Mouse (Mus musculus): ENCODE measurements around the gene Gm26602. TPM values are rescaled to one million over a fixed set of nuclear protein-coding genes. Genes with fewer than 3 reads are reported as not detected.
A peak's percentile ranks its signal among the peaks of the same experiment; 100 is the strongest.

The Gm26602 gene
- polyA plus RNA-seq, 1 experiment from 2014 or later, result 0.96 TPM

DNA sequence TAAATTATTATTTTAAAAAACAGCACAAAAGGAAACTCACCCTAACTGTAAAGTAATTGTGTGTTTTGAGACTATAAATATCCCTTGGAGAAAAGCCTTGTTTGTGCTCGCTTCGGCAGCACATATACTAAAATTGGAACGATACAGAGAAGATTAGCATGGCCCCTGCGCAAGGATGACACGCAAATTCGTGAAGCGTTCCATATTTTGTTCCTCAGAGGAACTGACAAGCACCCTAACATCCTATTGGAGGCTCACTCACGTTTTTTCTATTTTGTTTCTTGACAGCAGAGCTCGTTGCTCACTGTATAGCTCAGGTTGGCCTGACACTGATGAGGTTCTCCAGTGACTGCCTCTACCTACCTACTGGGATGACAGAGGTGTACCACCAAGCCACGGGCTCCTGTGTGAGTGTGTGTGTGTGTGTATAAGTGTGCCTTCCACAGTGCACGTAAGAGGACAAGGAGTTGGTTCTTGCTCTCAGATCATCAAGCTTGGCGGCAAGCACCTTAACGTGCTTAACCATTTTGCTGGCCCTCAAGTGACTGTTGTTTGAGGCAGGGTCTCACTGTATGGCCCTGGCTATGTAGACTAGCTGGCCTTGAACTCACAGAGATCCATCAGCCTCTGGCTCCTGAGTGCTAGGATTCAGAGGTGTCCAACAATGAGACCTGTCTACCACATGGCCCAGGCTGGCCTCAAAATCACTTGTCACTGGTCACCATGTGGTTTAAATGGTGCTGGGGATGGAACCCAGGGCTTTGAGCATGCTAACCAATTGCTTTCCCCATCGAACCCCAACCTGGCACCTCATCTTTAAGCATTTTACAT is 1.3 kb upstream of the Gm26602 start:
- Histone ChIP-seq H3K4me3 (replicated peaks) (peak overlapping the region; percentile 76), H3K9me3 (replicated peaks) (no peaks in the 10 kb centered on the region), H3K27me3 (no peaks in the 10 kb centered on the region), H3K36me3 (peaks cover 58% of the 10 kb centered on the region), H3K27ac (peak overlapping the region; percentile 97), H3K9ac (peak overlapping the region; percentile 84; the same call in 1 of the 2 replicates), H3K4me1 (peaks cover 27% of the 10 kb centered on the region), H3K4me2 (peak overlapping the region; percentile 59)
- 26% methylated on average over 14 of the region's 14 CpGs for WGBS
- ATAC-seq (replicated peaks; ENCODE audit: low FRiP score), result 0 out of 2 replicates have a peak, but pooled peaks have one; percentile 34

GRCm38 (mm10) chr10:79912412-79912811 is 1.8 kb downstream of the Gm26602 start:
- Histone ChIP-seq H3K4me1 (peaks cover 44% of the 10 kb centered on the region), H3K27ac (no peak overlapping the region), H3K4me3 (replicated peaks) (no peak overlapping the region), H3K27me3 (peaks cover 3% of the 10 kb centered on the region), H3K9me3 (replicated peaks) (no peaks in the 10 kb centered on the region), H3K36me3 (peaks cover 27% of the 10 kb centered on the region), H3K4me2 (no peak overlapping the region), H3K9ac (no peak overlapping the region)
- 68% methylated on average over 20 of the region's 20 CpGs for WGBS
- no peak for ATAC-seq (replicated peaks; ENCODE audit: low FRiP score)

DNA sequence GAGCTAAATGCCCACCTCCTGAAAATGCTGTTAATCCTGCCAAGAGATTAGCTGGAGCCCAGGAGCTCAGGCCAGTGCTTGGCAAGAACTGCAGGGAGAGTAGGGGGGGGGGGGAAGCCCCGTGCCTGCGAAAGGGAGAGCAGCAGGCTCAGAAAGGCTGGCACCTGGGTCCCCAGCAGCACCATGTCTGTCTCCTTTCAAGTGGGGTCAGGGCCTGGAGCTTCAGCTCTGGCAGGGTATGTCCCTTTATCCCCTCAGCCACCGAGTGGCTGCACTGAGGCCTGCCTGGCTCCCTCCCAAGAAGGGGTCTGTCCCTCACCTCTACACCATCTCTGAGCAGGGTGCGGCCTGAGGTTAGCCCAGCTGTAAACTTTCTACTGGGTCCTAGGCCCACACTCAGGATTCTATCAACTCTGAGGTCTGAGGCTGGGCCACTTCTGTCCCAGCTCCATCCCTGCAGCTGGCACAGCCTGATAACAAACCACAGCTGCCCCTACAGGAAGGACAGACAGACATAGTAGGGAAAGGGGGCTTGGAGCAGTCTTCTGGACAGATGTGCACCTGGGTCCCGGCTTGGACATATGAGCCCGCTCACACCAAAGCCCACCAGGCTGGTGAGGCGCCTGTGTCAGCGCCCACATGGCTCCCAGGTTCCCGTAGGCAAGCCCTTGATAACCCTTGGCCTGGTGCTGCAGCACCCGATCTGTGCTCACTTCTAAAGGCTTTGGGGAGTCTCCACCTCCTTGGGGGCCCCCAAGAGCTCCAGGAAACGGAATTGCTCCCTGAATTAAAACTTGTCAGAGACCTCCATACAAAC is 3.7 kb downstream of the Gm26602 start:
- H3K4me2 ChIP-seq, result peak overlapping the region; percentile 8; the same call in 1 of the 2 replicates

GRCm38 (mm10) chr10:79914948-79915596 is 4.4 kb downstream of the Gm26602 start:
- Histone ChIP-seq H3K4me3 (replicated peaks) (0 out of 2 replicates have a peak overlapping the region, but pooled peaks have one; percentile 83), H3K36me3 (peaks cover 27% of the 10 kb centered on the region), H3K4me1 (peaks cover 54% of the 10 kb centered on the region), H3K9ac (no peak overlapping the region), H3K4me2 (peak overlapping the region; percentile 78; the same call in 1 of the 2 replicates), H3K27me3 (peaks cover 30% of the 10 kb centered on the region), H3K9me3 (replicated peaks) (no peaks in the 10 kb centered on the region), H3K27ac (no peak overlapping the region)
- ATAC-seq (replicated peaks; ENCODE audit: low FRiP score), result no peak
- WGBS, result 66% methylated on average over 7 of the region's 7 CpGs

More for the DNA sequence above, 3.7 kb downstream of the Gm26602 start:
- no peak overlapping the region for H3K27ac ChIP-seq
- peaks cover 54% of the 10 kb centered on the region for H3K4me1 ChIP-seq
- no peak overlapping the region for H3K4me3 ChIP-seq (replicated peaks)
- no peaks in the 10 kb centered on the region for H3K9me3 ChIP-seq (replicated peaks)
- no peak overlapping the region for H3K9ac ChIP-seq
- WGBS, result 73% methylated on average over 11 of the region's 11 CpGs
- no peak for ATAC-seq (replicated peaks; ENCODE audit: low FRiP score)
- H3K36me3 ChIP-seq, result peaks cover 27% of the 10 kb centered on the region
- peaks cover 22% of the 10 kb centered on the region for H3K27me3 ChIP-seq

GRCm38 (mm10) chr10:79916081-79916480 is 5.4 kb downstream of the Gm26602 start:
- WGBS, result 6% methylated on average over 8 of the region's 8 CpGs
- H3K9ac ChIP-seq, result peak overlapping the region; percentile 96
- H3K4me2 ChIP-seq, result peak overlapping the region; percentile 78
- H3K4me1 ChIP-seq, result peaks cover 65% of the 10 kb centered on the region
- H3K9me3 ChIP-seq (replicated peaks), result no peaks in the 10 kb centered on the region
- peak overlapping the region; percentile 83 for H3K4me3 ChIP-seq (replicated peaks)
- H3K36me3 ChIP-seq, result peaks cover 19% of the 10 kb centered on the region
- ATAC-seq (replicated peaks; ENCODE audit: low FRiP score), result no peak
- H3K27ac ChIP-seq, result peak overlapping the region; percentile 89
- peaks cover 40% of the 10 kb centered on the region for H3K27me3 ChIP-seq

DNA sequence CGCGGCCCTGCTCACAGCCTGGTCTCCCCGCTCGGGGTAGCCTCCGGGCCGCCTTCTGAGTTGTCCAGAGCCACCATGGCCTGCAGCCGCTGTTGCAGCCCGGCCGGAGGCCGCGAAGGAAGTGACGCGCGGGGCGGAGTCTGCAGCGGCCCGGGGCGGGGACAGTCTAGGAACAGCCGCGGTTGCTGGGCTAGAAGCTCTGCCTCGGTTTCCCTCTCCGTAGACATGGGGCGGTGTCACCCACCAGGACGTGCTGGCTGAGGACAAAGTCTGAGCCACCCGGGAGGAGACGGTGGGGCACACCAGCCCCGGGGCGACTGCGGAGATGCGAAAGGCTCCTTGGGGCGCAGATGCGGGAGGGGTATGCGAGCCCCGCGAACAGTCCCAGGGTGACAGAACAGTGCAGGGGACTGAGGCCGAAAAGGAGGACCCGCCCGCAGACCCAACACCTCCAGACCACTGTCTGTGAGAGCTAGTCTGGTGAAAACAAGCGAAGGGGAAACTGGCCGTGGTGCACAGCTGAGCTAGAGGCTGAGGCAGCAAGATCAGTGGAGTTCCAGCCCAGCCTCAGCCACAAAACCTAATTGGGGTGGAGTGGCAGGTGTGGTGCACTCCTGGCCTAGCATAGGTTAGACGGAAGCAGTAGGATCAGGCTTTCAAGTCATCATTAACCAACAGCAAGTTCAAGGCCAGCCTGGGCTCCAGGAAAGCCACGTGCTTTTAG is 6.3 kb downstream of the Gm26602 start, which contains the start of gene Kiss1r:
Kiss1r (plus strand) TSS at position 164 of the 724 bp plus-strand sequence.
- peak within 1 kb of the TSS; percentile 83 for H3K4me3 ChIP-seq (replicated peaks)
- H3K36me3 ChIP-seq, result peaks cover 10% of the 10 kb centered on the region
- peak; percentile 84 for ATAC-seq (replicated peaks; ENCODE audit: low FRiP score)
- H3K27ac ChIP-seq, result peak within 1 kb of the TSS; percentile 89
- 2% methylated on average over 41 of the region's 42 CpGs for WGBS
- peak within 1 kb of the TSS; percentile 96 for H3K9ac ChIP-seq
- peaks cover 49% of the 10 kb centered on the region for H3K27me3 ChIP-seq
- H3K4me2 ChIP-seq, result peak within 1 kb of the TSS; percentile 78
- no peaks in the 10 kb centered on the region for H3K9me3 ChIP-seq (replicated peaks)
- H3K4me1 ChIP-seq, result peaks cover 73% of the 10 kb centered on the region

GRCm38 (mm10) chr10:79917532-79918100 is 7.0 kb downstream of the Gm26602 start:
- H3K9ac ChIP-seq, result peak overlapping the region; percentile 96; the same call in 1 of the 2 replicates
- no peak for ATAC-seq (replicated peaks; ENCODE audit: low FRiP score)
- WGBS, result 69% methylated on average over 5 of the region's 5 CpGs
- peaks cover 4% of the 10 kb centered on the region; the same call in 1 of the 2 replicates for H3K36me3 ChIP-seq
- H3K27ac ChIP-seq, result no peak overlapping the region
- H3K9me3 ChIP-seq (replicated peaks), result no peaks in the 10 kb centered on the region
- peak overlapping the region; percentile 83 for H3K4me3 ChIP-seq (replicated peaks)
- H3K4me2 ChIP-seq, result peak overlapping the region; percentile 78
- H3K27me3 ChIP-seq, result peaks cover 55% of the 10 kb centered on the region
- H3K4me1 ChIP-seq, result peaks cover 73% of the 10 kb centered on the region

DNA sequence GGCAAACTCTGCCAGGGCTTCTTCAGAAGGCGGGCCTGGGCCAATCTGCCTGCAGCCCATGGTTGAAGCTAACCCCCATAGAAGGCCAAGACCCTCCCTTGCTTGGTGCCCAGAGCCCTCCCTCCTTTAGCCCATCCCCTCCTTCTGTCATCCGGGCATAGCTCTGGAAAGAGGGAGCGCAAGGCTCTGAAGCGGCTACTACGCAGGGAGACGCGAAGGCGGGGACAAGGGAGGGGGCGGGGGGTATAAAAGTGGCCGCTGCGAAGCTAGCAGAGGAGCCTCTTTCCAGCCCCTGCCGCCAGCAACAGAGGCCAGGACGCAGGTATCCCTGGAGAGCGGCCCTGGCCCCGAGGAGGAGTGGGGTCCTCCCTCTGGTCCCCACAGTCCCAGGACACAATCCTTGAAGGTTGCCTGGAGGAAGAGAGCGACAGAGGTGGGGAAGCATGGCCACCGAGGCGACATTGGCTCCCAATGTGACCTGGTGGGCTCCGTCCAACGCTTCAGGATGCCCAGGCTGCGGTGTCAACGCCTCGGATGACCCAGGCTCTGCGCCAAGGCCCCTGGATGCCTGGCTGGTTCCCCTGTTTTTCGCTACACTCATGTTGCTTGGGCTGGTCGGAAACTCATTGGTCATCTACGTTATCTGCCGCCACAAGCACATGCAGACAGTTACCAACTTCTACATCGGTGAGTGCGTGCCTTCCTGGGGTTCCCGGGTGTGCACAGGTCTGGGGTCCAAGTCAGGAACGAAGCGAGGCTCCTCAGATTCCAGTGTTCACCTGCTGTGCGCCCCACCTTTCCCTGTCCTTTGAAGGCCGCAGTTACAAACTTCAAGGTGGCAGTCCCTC is 7.8 kb downstream of the Gm26602 start:
- peak overlapping the region; percentile 54 for H3K4me2 ChIP-seq
- H3K27me3 ChIP-seq, result peaks cover 63% of the 10 kb centered on the region
- no peak overlapping the region for H3K27ac ChIP-seq
- 0 out of 2 replicates have a peak overlapping the region, but pooled peaks have one; percentile 5 for H3K9ac ChIP-seq
- ATAC-seq (replicated peaks; ENCODE audit: low FRiP score), result no peak
- H3K9me3 ChIP-seq (replicated peaks), result no peaks in the 10 kb centered on the region
- WGBS, result 7% methylated on average over 35 of the region's 35 CpGs
- peaks cover 75% of the 10 kb centered on the region for H3K4me1 ChIP-seq
- H3K4me3 ChIP-seq (replicated peaks), result peak overlapping the region; percentile 27
- H3K36me3 ChIP-seq, result no peaks in the 10 kb centered on the region

GRCm38 (mm10) chr10:79919251-79919849 is 8.7 kb downstream of the Gm26602 start:
- no peak for ATAC-seq (replicated peaks; ENCODE audit: low FRiP score)
- no peak overlapping the region for H3K27ac ChIP-seq
- H3K9me3 ChIP-seq (replicated peaks), result no peaks in the 10 kb centered on the region
- H3K9ac ChIP-seq, result no peak overlapping the region
- peaks cover 72% of the 10 kb centered on the region for H3K4me1 ChIP-seq
- WGBS, result 4% methylated on average over 21 of the region's 21 CpGs
- peak overlapping the region; percentile 54 for H3K4me2 ChIP-seq
- H3K27me3 ChIP-seq, result peaks cover 65% of the 10 kb centered on the region
- H3K4me3 ChIP-seq (replicated peaks), result peak overlapping the region; percentile 27
- H3K36me3 ChIP-seq, result no peaks in the 10 kb centered on the region

Measured in kidney, embryonic 15.5 days (tissue).